Mouse (Mus musculus) spleen, adult 18-20 months (tissue): ENCODE results near the gene Itgav.
"Not testable (repeated sequence)": the region's sequence is repeated elsewhere in the genome, so short reads cannot be mapped to it uniquely, and the experiment has no call there.

Experiments
- DNase-seq, 2 experiments: peaks; one replicate each; pipeline ENCODE4 v3.0.0; 2022; ENCODE audit warnings: mixed read lengths in 2 of 2

The Itgav gene

GRCm38 (mm10) chr2:83713281-83713680 is 10.9 kb upstream of the Itgav start:
- not testable (repeated sequence) for DNase-seq

GRCm38 (mm10) chr2:83713946-83714345 is 10.3 kb upstream of the Itgav start:
- DNase-seq: no peak

- DNase-seq: peak in 1 of 2 experiments; percentile 12
Observed at GRCm38 (mm10) chr2:83714783-83715182, 9.4 kb upstream of the Itgav start.

DNA sequence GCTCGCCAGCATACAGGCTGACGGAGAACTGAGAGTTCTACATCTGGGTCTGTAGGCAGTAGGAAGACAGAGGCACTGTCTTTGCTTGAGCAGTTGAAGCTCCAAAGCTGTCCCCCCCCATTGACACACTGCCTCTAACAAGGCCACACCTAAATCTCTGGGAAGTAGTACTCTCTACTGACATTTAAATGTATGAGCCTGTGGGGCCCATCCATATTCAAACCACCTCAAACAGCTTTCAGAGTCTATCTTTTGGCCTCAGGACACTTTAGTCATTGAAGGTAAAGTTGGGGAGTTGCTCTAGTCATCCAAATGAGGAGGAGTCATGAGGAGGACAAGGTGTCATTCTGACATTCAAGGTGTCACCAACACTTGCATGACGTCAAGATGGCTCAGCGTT is 5.9 kb upstream of the Itgav start:
- no peak for DNase-seq

DNA sequence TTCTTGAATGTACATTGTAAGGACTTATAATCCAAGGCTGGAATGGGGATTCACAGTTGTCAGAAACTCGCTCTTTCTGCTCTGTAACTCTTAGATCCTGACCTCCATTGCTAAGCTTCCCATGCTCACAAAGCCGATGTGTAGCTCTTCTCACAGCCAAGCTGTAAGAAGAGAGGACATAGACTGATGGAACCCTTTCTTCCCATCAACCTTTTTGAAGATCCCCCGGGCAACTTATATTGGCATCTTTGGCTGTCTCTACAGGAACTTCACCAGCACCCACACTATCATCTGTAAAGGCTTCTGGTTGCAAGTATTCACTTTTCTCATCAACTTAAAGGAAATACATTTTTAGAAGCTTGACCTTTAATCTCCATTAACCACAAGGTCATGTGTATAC is 2.6 kb upstream of the Itgav start:
- no peak for DNase-seq

- no peak for DNase-seq
Observed at GRCm38 (mm10) chr2:83722936-83723335, 1.3 kb upstream of the Itgav start.

DNA sequence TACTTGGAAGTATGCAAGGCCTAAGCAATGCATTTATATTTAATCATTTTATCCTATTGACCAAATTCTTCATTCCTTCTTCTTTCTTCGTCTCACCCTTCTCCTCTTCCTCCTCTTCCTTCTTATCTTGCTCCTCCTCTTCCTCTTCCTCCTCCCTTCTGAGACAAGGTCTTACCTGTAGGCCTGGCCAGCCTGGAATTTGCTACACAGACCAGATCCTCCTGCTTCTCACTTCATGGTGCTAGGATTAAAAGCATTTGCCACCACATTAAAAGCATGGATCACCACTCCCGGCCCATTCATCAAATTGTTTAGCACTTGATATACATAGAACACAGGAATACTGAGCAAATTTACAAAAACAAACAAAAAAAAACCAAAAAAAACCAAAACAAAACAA is 851 bp upstream of the Itgav start:
- DNase-seq: no peak

- DNase-seq: peak; percentile 48 to 69
Observed at GRCm38 (mm10) chr2:83724827-83725730, 882 bp downstream of the Itgav start.

DNA sequence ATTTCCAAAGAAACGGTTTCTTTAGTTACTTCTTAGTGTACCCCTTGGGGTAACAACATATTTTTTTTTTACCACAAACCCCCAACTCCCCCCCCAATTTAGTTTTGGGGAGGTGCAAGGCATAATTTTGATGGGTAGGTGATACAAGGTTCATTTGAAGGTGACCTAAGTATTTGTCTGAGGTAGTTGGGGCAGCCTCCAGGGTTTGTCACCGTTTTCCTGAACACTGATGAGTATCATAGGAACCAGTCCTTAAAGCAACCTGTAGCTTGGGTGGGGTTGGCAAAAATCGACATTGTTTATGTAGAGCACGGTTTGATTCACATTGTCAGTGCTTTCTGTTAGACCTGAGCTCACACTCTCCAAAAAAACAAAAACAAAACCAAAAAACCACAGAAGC is 1.6 kb downstream of the Itgav start:
- DNase-seq: no peak

DNA sequence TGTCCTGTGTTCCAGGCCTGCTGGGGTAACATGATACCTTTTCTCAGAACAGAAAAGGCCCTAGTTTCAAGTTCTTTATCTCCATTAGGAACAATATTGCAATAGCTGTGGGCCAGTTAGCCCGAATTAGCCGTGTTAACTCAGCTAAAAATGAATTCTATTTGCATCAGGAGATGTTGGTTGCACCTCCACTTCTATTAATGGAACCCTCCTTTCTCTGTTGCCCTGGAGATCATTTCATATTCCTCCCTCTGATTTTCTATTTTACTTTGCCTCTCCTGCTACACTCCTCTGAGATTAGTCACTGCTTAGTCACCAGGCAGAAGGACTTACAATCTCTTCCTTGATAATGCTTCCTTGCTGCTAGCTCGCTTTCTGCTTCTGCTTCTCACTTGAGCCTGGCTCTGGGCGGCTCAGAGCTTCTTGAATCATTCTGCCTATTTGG is 4.1 kb downstream of the Itgav start:
- DNase-seq: no peak

DNA sequence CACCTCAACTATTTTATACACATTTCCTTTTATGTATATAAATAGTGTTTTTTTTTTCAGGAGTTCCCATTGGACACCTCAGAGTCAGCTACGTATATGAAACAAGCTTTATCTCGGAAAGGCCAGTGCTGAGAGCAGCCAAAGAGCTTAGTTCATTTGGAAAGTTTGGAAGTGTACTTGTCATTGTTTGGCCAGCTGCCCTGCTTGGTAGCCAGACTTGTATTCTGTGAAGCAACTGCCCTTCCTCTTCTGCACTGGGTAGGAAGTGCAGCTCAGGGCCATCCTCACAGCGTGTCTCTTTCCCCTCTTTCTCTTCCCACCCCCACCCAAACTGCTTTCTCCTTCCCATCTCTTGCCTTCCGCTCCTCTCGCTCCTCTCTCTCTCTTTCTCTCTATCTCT is 5.1 kb downstream of the Itgav start:
- DNase-seq: no peak

DNA sequence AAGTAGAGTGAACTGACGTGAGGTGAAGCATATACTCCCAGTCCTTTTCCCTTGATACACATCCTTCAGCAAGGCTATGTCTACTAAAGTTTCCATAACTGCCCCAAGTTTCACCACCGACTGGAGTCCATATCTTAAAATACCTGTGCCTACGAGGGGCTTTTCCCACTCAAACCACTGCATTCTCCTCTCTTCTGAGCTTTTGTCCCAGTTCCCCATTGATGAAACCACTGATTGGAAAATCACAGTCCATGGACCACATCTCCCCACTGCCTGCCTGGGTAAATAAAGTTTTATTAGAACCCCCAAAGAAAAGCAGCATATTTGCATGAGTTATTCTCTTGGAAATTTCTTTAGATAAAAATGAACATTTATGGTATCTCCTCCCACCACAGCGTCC is 8.7 kb downstream of the Itgav start:
- DNase-seq: no peak

DNA sequence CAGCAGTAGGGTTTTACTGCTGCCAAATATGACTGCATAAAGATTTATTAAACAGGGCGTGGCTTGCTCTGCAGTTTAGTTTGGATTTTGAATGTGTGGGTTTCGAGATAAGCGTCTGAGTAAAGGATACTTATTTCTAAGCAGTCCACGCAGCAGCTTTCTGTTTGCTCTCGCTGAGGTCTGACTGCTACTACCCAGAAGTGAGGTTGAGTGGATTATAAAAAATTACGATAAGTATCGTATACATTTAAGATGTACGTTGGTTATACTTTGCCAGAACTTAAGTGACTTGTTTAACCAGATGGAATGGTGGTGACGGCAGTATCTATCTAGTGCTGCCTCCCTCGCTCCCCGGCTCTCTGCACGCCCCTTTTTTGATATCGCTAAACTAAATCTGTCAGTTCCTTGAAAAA is 9.8 kb downstream of the Itgav start:
- DNase-seq: no peak

DNA sequence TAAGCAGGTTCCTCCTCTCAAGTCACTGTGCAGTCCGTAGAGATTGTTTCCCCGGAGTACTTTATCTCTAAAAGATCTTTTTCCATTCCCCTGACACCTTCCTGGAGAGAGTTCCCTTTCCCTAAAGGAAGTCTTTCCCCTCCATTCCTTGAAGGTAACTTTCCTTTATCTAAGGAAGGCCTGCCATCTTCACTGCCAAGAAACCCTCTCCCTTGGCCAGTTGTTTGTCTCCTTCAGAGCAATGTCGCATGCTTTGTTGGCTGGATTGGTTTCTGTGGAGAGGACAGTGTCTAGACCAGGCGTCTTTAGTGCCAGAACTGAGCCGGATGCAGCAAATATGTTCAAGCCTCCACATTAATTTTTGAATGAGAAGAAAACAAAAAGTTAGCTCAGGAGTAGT is 11.1 kb downstream of the Itgav start:
- no peak for DNase-seq

DNA sequence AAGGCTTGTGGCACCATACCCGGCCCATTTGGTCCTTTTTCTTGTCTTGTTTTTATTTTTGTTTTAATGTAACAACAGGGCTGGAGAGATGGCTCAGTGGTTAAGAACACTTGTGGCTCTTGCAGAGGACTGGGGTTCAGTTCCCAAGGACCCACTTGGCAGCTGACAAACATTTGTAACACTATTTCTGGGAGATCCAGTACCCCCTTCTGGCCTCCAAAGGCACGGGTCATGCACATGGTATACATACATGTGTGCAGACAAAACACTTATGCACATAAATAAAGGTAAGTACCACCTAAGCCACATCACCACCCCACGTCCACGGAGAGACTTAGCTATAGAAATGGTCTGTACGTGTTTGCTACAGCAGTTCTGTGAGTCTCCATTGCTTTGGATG is 12.6 kb downstream of the Itgav start:
- DNase-seq: no peak

GRCm38 (mm10) chr2:83738586-83739251 is 14.5 kb downstream of the Itgav start:
- no peak for DNase-seq

GRCm38 (mm10) chr2:83739461-83740124 is 15.4 kb downstream of the Itgav start:
- DNase-seq: no peak

- no peak for DNase-seq
Observed at GRCm38 (mm10) chr2:83740601-83741031, 16.4 kb downstream of the Itgav start.

DNA sequence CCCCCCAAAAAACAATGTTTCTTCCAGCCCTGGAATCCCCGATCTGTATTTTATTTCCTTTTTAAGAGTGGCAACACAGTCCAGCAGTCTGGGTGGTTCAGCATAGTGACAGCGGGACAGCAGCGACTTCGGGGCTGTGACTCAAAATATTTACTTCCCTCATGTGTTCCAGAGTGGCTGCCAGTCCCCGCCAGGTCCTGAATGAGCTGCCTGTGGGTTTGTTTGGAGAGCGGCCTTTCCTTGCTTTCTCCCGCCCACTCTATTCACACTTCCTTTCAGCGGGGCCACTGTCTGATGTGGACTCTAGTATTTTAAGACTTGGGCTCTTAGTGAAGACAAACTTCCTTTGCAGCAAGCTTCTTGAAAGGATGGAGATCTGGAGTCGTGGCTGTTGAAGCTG is 18.0 kb downstream of the Itgav start:
- DNase-seq: no peak

GRCm38 (mm10) chr2:83742836-83743235 is 18.6 kb downstream of the Itgav start:
- DNase-seq: no peak

DNA sequence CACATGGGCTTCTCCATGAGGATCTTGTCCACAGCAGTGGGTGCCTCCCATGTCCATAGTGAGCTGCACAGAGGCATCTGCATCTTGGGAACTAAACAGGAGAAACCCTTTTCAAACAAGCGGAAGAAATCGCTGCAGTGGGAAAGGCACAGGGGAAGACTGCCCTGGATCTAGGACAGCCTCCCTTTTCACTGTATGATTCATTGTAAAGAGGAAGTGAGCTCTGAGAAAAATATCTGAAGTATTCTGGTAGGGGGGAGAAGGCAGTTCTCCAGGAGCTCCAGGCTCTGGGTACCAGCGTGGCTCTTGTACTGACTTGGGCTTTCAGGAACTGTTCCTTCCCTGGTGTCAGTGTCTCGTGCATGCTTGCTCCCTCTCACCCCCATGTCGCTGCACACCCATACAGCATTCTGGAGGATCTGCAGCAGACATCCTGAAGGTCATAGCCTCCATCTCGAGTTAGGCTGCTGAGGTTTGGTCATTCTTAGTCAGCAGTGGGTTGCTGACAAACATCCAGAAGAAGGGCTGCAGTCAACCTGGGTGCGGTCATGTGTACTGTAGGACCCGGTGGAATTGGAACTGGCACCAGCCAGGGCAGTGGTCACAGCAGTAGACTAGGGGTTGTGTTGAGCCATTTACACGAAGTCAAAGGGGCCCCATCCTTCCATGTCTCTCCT is 20.2 kb downstream of the Itgav start:
- no peak for DNase-seq

GRCm38 (mm10) chr2:83745257-83745656 is 21.1 kb downstream of the Itgav start:
- no peak for DNase-seq

GRCm38 (mm10) chr2:83748581-83749118 is 24.5 kb downstream of the Itgav start:
- DNase-seq: no peak
